In the genomic region with DNA sequence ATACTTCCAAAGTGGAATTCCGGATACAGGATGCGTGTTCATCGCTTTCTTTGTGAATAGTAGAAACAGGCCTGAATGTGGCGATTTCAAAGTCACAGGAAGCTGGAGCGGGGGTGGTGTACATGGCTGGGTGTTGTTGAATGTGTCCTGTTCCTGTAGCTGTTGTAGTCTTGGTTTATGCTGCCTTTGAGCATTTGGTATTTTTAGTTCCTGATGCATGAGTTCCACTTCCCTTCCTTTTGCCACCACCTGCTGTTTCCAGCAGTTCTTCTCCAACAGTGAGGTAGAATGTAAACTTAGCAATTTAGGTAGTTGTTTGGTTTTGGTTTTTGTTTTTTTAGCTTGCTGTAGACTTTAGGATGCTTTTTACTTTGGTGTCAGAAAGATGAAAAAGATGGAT, we compare ENCODE assay signal across 24 mouse cellular contexts. TPM values are rescaled to one million over a fixed set of nuclear protein-coding genes. Genes with fewer than 3 reads are reported as not detected.
"Had no signal": no experiment of that assay in that cellular context is flagged by ENCODE, and none has a peak within 500 bp of the region (broad histone marks: within the 10 kb centered on the region; RNA-seq: fewer than 3 reads in every experiment).

No protein-coding gene starts in this region.

- H3K4me3 ChIP-seq: limb, embryonic 10.5 days; limb, embryonic 13.5 days; liver, embryonic 13.5 days had no signal

- H3K9ac ChIP-seq: limb, embryonic 13.5 days; liver, embryonic 13.5 days had no signal

- H3K27ac ChIP-seq: limb, embryonic 10.5 days; limb, embryonic 13.5 days; liver, embryonic 13.5 days; macrophage had no signal

- DNase-seq: kidney, adult 2 months; kidney, postnatal 14 days; kidney, postnatal 4 days; liver, embryonic 13.5 days; lung, adult 2 months; midbrain, embryonic 14.5 days; thymus, adult 18-20 months; thymus, postnatal 36 days had no signal

- H3K9me3 ChIP-seq: limb, embryonic 10.5 days; limb, embryonic 13.5 days; liver, embryonic 13.5 days had no signal

- H3K4me2 ChIP-seq: limb, embryonic 13.5 days; liver, embryonic 13.5 days; midbrain, embryonic 11.5 days had no signal

- H3K27me3 ChIP-seq: limb, embryonic 13.5 days; liver, embryonic 13.5 days had no signal

- H3K4me1 ChIP-seq: limb, embryonic 10.5 days; limb, embryonic 13.5 days; liver, embryonic 13.5 days had no signal

RNA-seq across cellular contexts. Expression of a gene that starts 56.4 kb away (rescaled TPM):
- total RNA-seq: layer of hippocampus, adult 18-20 months; layer of hippocampus, postnatal 14 days; left cerebral cortex, adult 18-20 months; left cerebral cortex, postnatal 25 days; liver, adult 2 months; megakaryocyte-erythroid progenitor cell, adult 5-6 weeks; midbrain, postnatal 0 days had no signal
- polyA plus RNA-seq: limb, embryonic 10.5 days; limb, embryonic 13.5 days; liver, adult 2 months; liver, embryonic 13.5 days; macrophage; midbrain, embryonic 11.5 days; midbrain, embryonic 14.5 days; midbrain, postnatal 0 days; neural tube, embryonic 11.5 days; neural tube, embryonic 14.5 days; small intestine, adult 2 months; spleen, adult 2 months; testis, adult 2 months had no signal
